Mouse (Mus musculus) lung, postnatal 10 days (tissue): ENCODE measurements around the gene Adamts18.
"Not testable (repeated sequence)": the region's sequence is repeated elsewhere in the genome, so short reads cannot be mapped to it uniquely, and the experiment has no call there.

Experiments used
- DNase-seq: peaks from one replicate; pipeline ENCODE4 v3.0.0; 2021

The Adamts18 gene

DNA sequence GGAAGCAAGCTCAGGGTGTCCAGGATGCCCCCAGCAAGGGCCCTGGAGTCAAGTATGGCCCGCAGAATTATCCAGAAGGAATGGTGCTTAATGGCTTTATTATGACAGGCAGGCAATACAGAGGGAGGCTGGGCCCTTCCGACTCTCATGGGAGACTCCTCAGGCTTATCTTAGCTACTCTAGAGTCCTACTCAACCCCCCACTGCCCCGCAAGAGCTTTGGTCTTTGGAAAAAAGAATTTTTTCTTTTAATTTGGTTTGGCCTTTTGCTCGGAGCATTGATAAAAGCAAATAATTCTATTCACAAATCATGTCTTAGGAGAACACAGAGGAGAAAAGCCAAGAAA lies 11.0 kb downstream of the Adamts18 start:
- DNase-seq = no peak

- peak; percentile 5 for DNase-seq
These were observed 11.5 kb downstream of the Adamts18 start for GRCm38 (mm10) chr8:113836892-113837569.

DNA sequence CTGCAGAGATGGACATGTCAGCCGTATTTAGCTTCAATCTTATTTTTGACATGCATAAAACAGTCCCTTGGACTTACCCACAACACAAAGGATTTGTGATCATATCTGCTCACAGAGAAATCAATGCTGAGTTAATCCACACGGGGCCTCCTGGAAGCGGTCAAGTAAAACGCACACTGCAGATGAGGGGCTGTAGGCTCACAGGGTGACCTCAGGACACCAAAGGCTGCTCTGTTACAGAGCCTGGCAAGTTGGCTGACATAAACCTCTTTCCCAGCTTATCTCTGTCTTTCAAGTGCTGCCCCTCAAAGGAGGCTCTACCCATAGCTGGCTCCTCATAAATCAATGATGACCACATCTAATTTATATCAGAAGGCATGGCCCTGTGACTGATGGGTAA lies 14.9 kb downstream of the Adamts18 start:
- no peak for DNase-seq

- no peak for DNase-seq
These were observed 21.3 kb downstream of the Adamts18 start for GRCm38 (mm10) chr8:113827270-113827669.

- no peak for DNase-seq
These were observed 27.5 kb downstream of the Adamts18 start for GRCm38 (mm10) chr8:113820983-113821587.

- DNase-seq = no peak
These were observed 34.6 kb downstream of the Adamts18 start for GRCm38 (mm10) chr8:113813966-113814365.

DNA sequence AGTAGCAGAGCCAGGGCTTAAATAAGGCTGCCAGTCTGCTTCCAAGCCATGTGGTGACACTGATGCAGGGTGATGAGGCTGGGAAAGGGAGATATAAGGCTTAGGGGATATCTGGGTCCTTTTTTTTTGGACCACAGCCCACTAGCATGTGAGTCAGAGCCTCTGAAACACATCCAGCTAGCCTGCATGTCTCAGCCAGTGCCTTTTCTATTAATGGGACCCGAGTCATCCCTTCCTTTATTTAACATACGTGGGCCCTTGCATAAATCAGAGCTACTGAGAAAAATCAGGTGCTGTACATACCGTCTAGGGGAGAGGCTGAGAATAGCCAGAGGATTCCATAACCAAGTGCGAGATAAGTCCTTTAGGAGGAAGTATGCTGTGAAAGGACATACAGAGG lies 37.0 kb downstream of the Adamts18 start:
- no peak for DNase-seq

DNA sequence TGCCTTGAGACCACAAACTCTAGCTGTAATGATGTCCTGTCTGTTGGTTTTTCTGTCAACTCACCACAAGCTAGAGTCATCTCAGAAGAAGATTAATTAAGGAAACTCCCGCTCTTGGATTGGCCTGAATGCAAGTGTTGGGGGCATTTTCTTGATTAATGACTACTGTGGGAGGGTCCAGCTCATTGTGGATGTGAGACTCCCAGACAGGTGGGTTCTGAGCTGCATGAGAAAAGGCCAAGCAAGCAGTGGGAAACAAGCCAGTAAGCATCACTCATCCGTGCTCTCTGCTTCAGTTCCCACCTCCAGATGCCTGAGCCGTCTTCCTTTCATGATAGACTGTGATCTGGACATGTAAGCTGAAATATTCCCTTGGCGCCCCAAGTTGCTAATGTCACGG lies 38.6 kb downstream of the Adamts18 start:
- no peak for DNase-seq

GRCm38 (mm10) chr8:113803830-113804611 lies 44.5 kb downstream of the Adamts18 start:
- no peak for DNase-seq

DNA sequence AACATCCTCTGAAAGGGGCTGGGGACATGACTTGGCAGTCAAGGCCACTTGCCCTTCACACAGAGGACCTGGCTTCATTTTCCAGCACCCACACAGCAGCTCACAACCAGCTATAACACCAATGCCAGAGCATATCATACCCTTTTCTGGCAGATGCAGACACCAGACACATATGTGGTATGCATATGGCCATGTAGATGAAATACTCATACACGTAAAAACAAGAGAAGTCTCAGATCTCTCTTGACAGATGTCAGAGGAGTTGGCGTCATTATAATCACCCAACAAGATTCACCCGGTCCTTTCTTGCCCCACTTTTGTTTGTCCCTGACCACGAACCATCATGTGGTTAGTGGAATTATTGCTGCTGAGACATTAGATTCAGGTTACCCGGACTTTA lies 47.0 kb downstream of the Adamts18 start:
- no peak for DNase-seq

DNA sequence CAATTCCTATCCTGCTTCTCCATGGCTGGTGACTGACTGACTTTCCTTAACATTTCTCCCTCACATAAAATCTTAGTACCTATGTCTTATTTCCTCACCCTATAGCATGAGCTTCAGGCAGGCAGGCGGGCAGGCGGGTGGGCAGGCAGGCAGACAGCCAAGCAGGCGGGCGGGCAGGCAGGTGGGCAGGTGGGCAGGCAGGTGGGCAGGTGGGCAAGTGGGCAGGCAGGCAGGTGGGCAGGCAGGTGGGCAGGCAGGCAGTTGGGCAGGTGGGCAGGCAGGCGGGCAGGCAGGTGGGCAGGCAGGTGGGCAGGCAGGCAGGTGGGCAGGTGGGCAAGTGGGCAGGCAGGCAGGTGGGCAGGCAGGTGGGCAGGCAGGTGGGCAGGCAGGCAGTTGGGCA lies 48.0 kb downstream of the Adamts18 start:
- not testable (repeated sequence) for DNase-seq

GRCm38 (mm10) chr8:113799550-113799949 lies 49.0 kb downstream of the Adamts18 start:
- DNase-seq = no peak

DNA sequence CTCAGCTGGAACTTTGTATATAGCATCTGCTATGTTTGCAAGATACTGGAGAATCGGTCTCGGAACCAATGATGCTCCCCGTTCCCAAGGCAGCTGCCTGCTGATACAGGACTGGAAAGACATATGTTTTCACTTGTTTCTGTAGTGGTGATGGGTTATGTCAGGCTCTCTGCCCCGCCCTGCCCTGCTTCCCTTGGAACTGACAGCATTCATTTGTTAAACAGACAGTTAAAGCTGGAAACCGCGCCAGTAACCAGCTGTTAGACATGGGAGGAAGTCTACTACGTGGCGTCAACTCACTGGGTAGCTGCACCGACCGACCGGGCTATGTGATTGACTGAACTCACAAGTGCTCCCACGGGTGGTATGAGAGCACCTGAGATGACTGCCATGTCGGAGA lies 56.7 kb downstream of the Adamts18 start:
- DNase-seq = peak; percentile 73

GRCm38 (mm10) chr8:113791061-113791460 lies 57.5 kb downstream of the Adamts18 start:
- no peak for DNase-seq

GRCm38 (mm10) chr8:113783711-113784110 lies 64.8 kb downstream of the Adamts18 start:
- no peak for DNase-seq

- no peak for DNase-seq
These were observed 67.0 kb downstream of the Adamts18 start for GRCm38 (mm10) chr8:113781554-113781953.

GRCm38 (mm10) chr8:113775361-113775760 lies 73.2 kb downstream of the Adamts18 start:
- DNase-seq = no peak

DNA sequence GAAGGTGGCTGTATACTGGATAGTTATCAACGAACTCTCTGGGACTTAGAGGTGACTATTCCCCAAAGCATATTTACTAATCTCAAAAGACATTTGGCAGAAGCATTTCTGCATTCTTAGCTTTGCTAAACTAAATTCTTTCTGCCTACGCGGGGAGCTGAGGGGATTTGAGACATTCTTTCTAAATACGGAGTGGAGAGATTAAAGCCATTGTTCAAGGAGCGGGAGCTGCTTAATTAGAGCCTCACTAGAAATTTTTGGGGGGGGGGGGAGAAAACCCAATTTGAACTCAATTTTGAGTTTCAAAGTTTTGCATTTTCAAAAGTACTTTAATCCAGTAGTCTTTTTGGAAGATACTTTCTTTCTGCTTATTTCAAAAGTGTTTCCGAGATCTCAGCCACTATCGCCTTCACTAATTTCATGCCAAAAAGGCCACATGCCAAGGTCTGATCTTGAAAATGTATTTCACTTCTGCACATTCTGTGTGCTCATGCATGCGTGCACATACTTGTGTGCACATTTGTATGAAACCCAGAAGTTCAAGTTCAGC lies 79.6 kb downstream of the Adamts18 start:
- DNase-seq = no peak

GRCm38 (mm10) chr8:113765121-113765520 lies 83.4 kb downstream of the Adamts18 start:
- no peak for DNase-seq

DNA sequence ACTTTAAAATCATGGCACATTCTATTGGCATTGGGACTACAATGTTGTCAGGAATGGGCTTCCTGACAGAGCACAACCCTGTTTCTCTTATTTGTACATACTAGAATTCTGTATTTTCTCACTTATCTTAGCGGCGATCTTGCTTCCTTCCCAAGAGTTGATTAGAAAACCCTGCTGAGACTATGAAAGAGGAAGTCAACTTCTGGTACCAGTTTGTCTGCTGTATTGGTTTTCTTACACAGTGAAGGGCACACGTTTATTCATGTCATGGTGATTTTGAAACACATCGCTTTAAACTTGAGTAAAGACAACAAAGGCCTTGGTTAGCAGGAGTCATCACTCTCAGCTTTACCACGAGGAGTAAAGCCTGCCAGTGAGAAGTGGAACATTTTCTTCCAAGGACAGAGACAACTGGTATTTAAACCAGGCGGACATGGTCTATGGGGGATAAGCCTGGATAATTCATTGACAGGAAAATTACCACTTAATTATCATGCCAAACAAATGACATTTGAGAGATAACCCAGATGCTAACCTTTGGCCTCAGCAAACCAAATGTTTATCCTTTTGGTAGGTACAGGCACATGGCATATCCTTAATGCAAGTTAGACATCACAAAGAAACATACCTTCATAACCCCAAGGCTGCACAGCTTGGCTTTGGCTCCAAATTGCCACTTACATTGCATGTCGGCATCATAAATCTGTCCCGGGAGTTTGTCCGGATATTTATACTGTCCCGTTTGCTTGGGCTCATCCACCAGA lies 84.8 kb downstream of the Adamts18 start:
- DNase-seq = no peak

- DNase-seq = no peak
These were observed 86.4 kb downstream of the Adamts18 start for GRCm38 (mm10) chr8:113762101-113762500.

DNA sequence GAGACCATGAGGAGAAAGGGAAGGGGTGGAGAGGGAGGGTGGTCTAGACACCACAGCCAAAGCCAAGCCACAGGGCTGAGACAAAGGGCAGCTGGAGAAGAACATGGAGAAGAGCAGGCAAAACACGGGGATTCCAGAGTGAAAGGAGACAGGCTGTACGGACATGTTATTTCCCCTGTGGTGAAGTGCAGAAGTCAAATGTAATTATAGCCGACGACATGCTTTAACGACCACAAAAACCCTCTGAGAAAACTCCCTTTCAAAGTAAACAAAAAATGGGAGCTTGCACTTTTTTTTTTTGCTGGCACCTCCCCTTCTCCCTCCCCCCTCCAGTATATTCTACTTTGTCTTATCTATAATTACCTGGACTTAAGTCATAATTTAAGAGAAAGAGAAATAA lies 92.7 kb downstream of the Adamts18 start:
- no peak for DNase-seq

DNA sequence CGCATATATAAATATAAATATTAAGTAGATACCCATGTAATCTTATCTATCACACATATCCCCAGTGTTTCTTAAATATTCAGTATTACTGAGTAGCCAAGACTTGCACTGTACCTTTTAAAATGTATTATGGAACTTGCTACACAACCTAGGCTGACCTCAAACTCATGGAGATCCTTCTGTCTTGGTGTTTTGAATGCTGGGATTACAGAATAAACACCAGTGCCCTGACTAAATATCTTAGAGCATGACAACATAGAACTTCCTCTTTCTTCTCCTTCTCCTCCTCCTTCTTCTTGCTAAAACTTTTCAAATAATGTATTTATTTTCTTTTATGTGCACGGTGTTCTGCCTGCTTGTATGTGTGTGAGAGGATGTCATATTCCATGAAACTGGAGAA lies 95.4 kb downstream of the Adamts18 start:
- no peak for DNase-seq
